Mouse (Mus musculus): Measurements from ENCODE around the gene Abcc3. TPM values are rescaled to one million over a fixed set of nuclear protein-coding genes. Genes with fewer than 3 reads are reported as not detected.

The Abcc3 gene
- polyA plus RNA-seq, 1 experiment from 2014 or later = 10.2 TPM

Other genes starting within 250 kb of the Abcc3 start
- gene Tob1, start 181.5 kb downstream of the Abcc3 start, polyA plus RNA-seq (2015; fragmentation: Nextera tagmentation; extraction: Ambion mirVana) = 11.6 and 11.8 TPM in 2 replicates
- 0.09 and 0.14 TPM in 2 replicates for gene Wfikkn2, start 147.0 kb downstream of the Abcc3 start, polyA plus RNA-seq (2015; fragmentation: Nextera tagmentation; extraction: Ambion mirVana)
- gene Gm21885, start 111.1 kb downstream of the Abcc3 start, polyA plus RNA-seq (2015; fragmentation: Nextera tagmentation; extraction: Ambion mirVana) = 0.16 and 0.96 TPM in 2 replicates
- gene Luc7l3, start 71.0 kb downstream of the Abcc3 start, polyA plus RNA-seq (2015; fragmentation: Nextera tagmentation; extraction: Ambion mirVana) = 34.8 and 40.6 TPM in 2 replicates
- 2.9 and 3.5 TPM in 2 replicates for gene Ankrd40, start 65.0 kb downstream of the Abcc3 start, polyA plus RNA-seq (2015; fragmentation: Nextera tagmentation; extraction: Ambion mirVana)
- gene Cacna1g, start 81.2 kb upstream of the Abcc3 start, polyA plus RNA-seq (2015; fragmentation: Nextera tagmentation; extraction: Ambion mirVana) = 1.9 TPM in 2 replicates
- gene Spata20, start 93.2 kb upstream of the Abcc3 start, polyA plus RNA-seq (2015; fragmentation: Nextera tagmentation; extraction: Ambion mirVana) = not detected in 2 replicates
- 0.08 TPM in 1 of 2 replicates, not detected in the other for gene Epn3, start 107.0 kb upstream of the Abcc3 start, polyA plus RNA-seq (2015; fragmentation: Nextera tagmentation; extraction: Ambion mirVana)
- 0.30 TPM in 1 of 2 replicates, not detected in the other for gene Mycbpap, start 128.7 kb upstream of the Abcc3 start, polyA plus RNA-seq (2015; fragmentation: Nextera tagmentation; extraction: Ambion mirVana)
- gene Rsad1, start 156.3 kb upstream of the Abcc3 start, polyA plus RNA-seq (2015; fragmentation: Nextera tagmentation; extraction: Ambion mirVana) = 1.0 and 1.3 TPM in 2 replicates
- gene Chad, start 172.1 kb upstream of the Abcc3 start, polyA plus RNA-seq (2015; fragmentation: Nextera tagmentation; extraction: Ambion mirVana) = 0.05 and 0.08 TPM in 2 replicates
- gene Acsf2, start 208.9 kb upstream of the Abcc3 start, polyA plus RNA-seq (2015; fragmentation: Nextera tagmentation; extraction: Ambion mirVana) = 1.4 and 1.5 TPM in 2 replicates
- 78.4 and 82.0 TPM in 2 replicates for gene Lrrc59, start 236.8 kb upstream of the Abcc3 start, polyA plus RNA-seq (2015; fragmentation: Nextera tagmentation; extraction: Ambion mirVana)